In genomic region chr12:79747541-79747940, GRCm38 (mm10) we compare ENCODE assay signal across 18 mouse cellular contexts.
DNase-seq lines count a peak whose midpoint lies in the region; ATAC-seq and TF ChIP-seq lines count a peak whose summit lies in the region.
"Had no signal": no experiment of that assay in that cellular context is flagged by ENCODE, and none has a peak within 500 bp of the region (broad histone marks: within the 10 kb centered on the region; RNA-seq: fewer than 3 reads in every experiment).

No protein-coding gene starts in this region.

- H3K4me3 ChIP-seq in gastrocnemius, adult 2 months: no peak overlapping the region
- H3K4me3 ChIP-seq in lung, embryonic 16.5 days (ENCODE audit: low read length): no peak overlapping the region
- H3K4me3 ChIP-seq: embryonic facial prominence, embryonic 10.5 days; forebrain, embryonic 15.5 days; heart, embryonic 12.5 days; hindbrain, embryonic 10.5 days had no signal

- no peak overlapping the region for H3K4me2 ChIP-seq in lung, embryonic 16.5 days (ENCODE audit: low read depth, low read length)
- H3K4me2 ChIP-seq: forebrain, embryonic 15.5 days; heart, embryonic 12.5 days had no signal

- no peaks in the 10 kb centered on the region for H3K27me3 ChIP-seq in lung, embryonic 16.5 days (ENCODE audit: control insufficient read depth, insufficient read depth, low read depth, low read length)
- H3K27me3 ChIP-seq: CH12.LX; forebrain, embryonic 15.5 days; heart, embryonic 12.5 days had no signal

- intact Hi-C loops in gastrocnemius, adult 2 months (cut with DNase I): no loop called here

- WGBS in lung, embryonic 16.5 days: 64% methylated on average over 3 of the region's 3 CpGs

- ATAC-seq in lung, embryonic 16.5 days (ENCODE audit: low read depth): no peak
- no peak for ATAC-seq in activated CD4-positive, CD25-positive, alpha-beta regulatory T cell, adult 4 months
- ATAC-seq: forebrain, embryonic 15.5 days; hindbrain, embryonic 16.5 days had no signal

- H3K9ac ChIP-seq in lung, embryonic 16.5 days (ENCODE audit: low read length): no peak overlapping the region
- H3K9ac ChIP-seq: forebrain, embryonic 15.5 days; heart, embryonic 12.5 days had no signal

- no peak for TF ChIP-seq CTCF in gastrocnemius, adult 2 months (IDR thresholded peaks at IDR 0.05)

- peak overlapping the region; percentile 46; the same call in 1 of the 2 replicates for H3K27ac ChIP-seq in gastrocnemius, adult 2 months
- H3K27ac ChIP-seq in lung, embryonic 16.5 days (ENCODE audit: low read length): 0 out of 2 replicates have a peak overlapping the region, but pooled peaks have one; percentile 0
- H3K27ac ChIP-seq: forebrain, embryonic 15.5 days had no signal

- no peak for DNase-seq in gastrocnemius, adult 2 months
- no peak for DNase-seq in gastrocnemius, adult 8-10 months (ENCODE audit: low spot score in 2 of 2)
- DNase-seq in lung, postnatal 10 days: no peak
- DNase-seq in NIH3T3 (ENCODE audit: low read depth): peak; percentile 77
- DNase-seq in frontal cortex, postnatal 10 days (ENCODE audit: low spot score in 2 of 2): no peak
- DNase-seq: adrenal gland, adult 8-10 months; adrenal gland, postnatal 36 days; cerebellum, adult 2 months; cerebellum, postnatal 10 days; gastrocnemius, postnatal 25 days had no signal

- no peaks in the 10 kb centered on the region for H3K36me3 ChIP-seq in lung, embryonic 16.5 days (ENCODE audit: control insufficient read depth, insufficient read depth, low read length)
- H3K36me3 ChIP-seq: embryonic facial prominence, embryonic 10.5 days; forebrain, embryonic 15.5 days; heart, embryonic 12.5 days; hindbrain, embryonic 10.5 days had no signal

- peaks cover 58% of the 10 kb centered on the region for H3K4me1 ChIP-seq in lung, embryonic 16.5 days (replicated peaks; ENCODE audit: control insufficient read depth, insufficient read depth, low read length)

- no peaks in the 10 kb centered on the region for H3K9me3 ChIP-seq in lung, embryonic 16.5 days (ENCODE audit: control insufficient read depth, low read length)
- H3K9me3 ChIP-seq: embryonic facial prominence, embryonic 10.5 days; forebrain, embryonic 15.5 days; heart, embryonic 12.5 days; hindbrain, embryonic 10.5 days had no signal
